Mouse (Mus musculus) heart, embryonic 14.5 days (tissue): ENCODE measurements around the gene Crygd. TPM values are rescaled to one million over a fixed set of nuclear protein-coding genes. Genes with fewer than 3 reads are reported as not detected.

ENCODE experiments used
- polyA plus RNA-seq: library from polyadenylated mRNA; unstranded; fragments of >200 nt; fragmentation: Nextera tagmentation; extraction: Ambion mirVana; gene quantifications from 2 replicates; pipeline ENCODE4 v1.2.1, GENCODE M21; 2014

Gene Crygd
- polyA plus RNA-seq, 1 experiment from 2014 or later: not detected

Other genes starting within 250 kb of the Crygd start
- 8.4 and 9.0 TPM in 2 replicates for gene Plekhm3, start 106.6 kb downstream of the Crygd start, polyA plus RNA-seq
- 0.32 and 0.46 TPM in 2 replicates for gene Akr1cl, start 30.7 kb downstream of the Crygd start, polyA plus RNA-seq
- not detected in 2 replicates for gene Cryge, start 12.3 kb downstream of the Crygd start, polyA plus RNA-seq
- not detected in 2 replicates for gene Crygc, start 10.2 kb upstream of the Crygd start, polyA plus RNA-seq
- 0.57 and 1.3 TPM in 2 replicates for gene Crygb, start 18.8 kb upstream of the Crygd start, polyA plus RNA-seq
- gene Cryga, start 39.9 kb upstream of the Crygd start, polyA plus RNA-seq: not detected in 2 replicates
- not detected in 2 replicates for gene Gm28845, start 56.1 kb upstream of the Crygd start, polyA plus RNA-seq
- gene D630023F18Rik, start 59.8 kb upstream of the Crygd start, polyA plus RNA-seq: 0.23 and 0.43 TPM in 2 replicates
- 68.4 and 74.3 TPM in 2 replicates for gene Idh1, start 123.0 kb upstream of the Crygd start, polyA plus RNA-seq
- 9.5 TPM in 2 replicates for gene Pikfyve, start 123.2 kb upstream of the Crygd start, polyA plus RNA-seq
- gene Pth2r, start 218.6 kb upstream of the Crygd start, polyA plus RNA-seq: not detected in 2 replicates